Mouse (Mus musculus) megakaryocyte progenitor cell, adult 5-6 weeks (primary cell): ENCODE measurements around the gene Dusp2. TPM values are rescaled to one million over a fixed set of nuclear protein-coding genes. Genes with fewer than 3 reads are reported as not detected.

Experiments
- total RNA-seq, 2 experiments: library from RNA; stranded (forward) in 1 of 2; stranded (reverse) in 1 of 2; fragments of 157-497, 149-512 nt in 1 of 2; fragments of 200-1000 nt in 1 of 2; gene quantifications; 2 replicates each; pipeline versions ENCODE4 v1.2.3 to v1.2.4; 2015 to 2017

The Dusp2 gene
- total RNA-seq, 2 experiments from 2014 or later = 76.5 to 83.2 TPM

Other genes with a start within 250 kb of the Dusp2 start
- gene Ncaph, start 202.2 kb upstream of the Dusp2 start, total RNA-seq (2015) = 49.5 and 53.5 TPM in 2 replicates
- 57.3 and 58.7 TPM in 2 replicates for gene Ncaph, start 202.2 kb upstream of the Dusp2 start, total RNA-seq (2017)
- gene Itpripl1, start 192.7 kb upstream of the Dusp2 start, total RNA-seq (2015) = 17.5 and 18.7 TPM in 2 replicates
- 20.4 and 23.3 TPM in 2 replicates for gene Itpripl1, start 192.7 kb upstream of the Dusp2 start, total RNA-seq (2017)
- gene 1810024B03Rik, start 127.9 kb upstream of the Dusp2 start, total RNA-seq (2015) = 1.9 and 3.6 TPM in 2 replicates
- 2.4 and 3.3 TPM in 2 replicates for gene 1810024B03Rik, start 127.9 kb upstream of the Dusp2 start, total RNA-seq (2017)
- 57.5 and 62.1 TPM in 2 replicates for gene Snrnp200, start 127.8 kb upstream of the Dusp2 start, total RNA-seq (2015)
- 146 and 186 TPM in 2 replicates for gene Snrnp200, start 127.8 kb upstream of the Dusp2 start, total RNA-seq (2017)
- 29.8 and 36.6 TPM in 2 replicates for gene Ciao1, start 88.3 kb upstream of the Dusp2 start, total RNA-seq (2015)
- 21.8 and 30.3 TPM in 2 replicates for gene Ciao1, start 88.3 kb upstream of the Dusp2 start, total RNA-seq (2017)
- 8.8 and 14.8 TPM in 2 replicates for gene Tmem127, start 88.3 kb upstream of the Dusp2 start, total RNA-seq (2015)
- gene Tmem127, start 88.3 kb upstream of the Dusp2 start, total RNA-seq (2017) = 27.0 and 28.1 TPM in 2 replicates
- 69.5 and 79.9 TPM in 2 replicates for gene Stard7, start 65.9 kb upstream of the Dusp2 start, total RNA-seq (2015)
- 134 and 138 TPM in 2 replicates for gene Stard7, start 65.9 kb upstream of the Dusp2 start, total RNA-seq (2017)
- gene Astl, start 2.5 kb downstream of the Dusp2 start, total RNA-seq (2015) = 0.15 and 0.30 TPM in 2 replicates
- gene Astl, start 2.5 kb downstream of the Dusp2 start, total RNA-seq (2017) = 0.24 TPM in 1 of 2 replicates, not detected in the other
- not detected in 2 replicates for gene Adra2b, start 27.0 kb downstream of the Dusp2 start, total RNA-seq (2015)
- gene Adra2b, start 27.0 kb downstream of the Dusp2 start, total RNA-seq (2017) = not detected in 2 replicates
- not detected in 2 replicates for gene Gpat2, start 89.0 kb downstream of the Dusp2 start, total RNA-seq (2015)
- gene Gpat2, start 89.0 kb downstream of the Dusp2 start, total RNA-seq (2017) = 0.12 TPM in 1 of 2 replicates, not detected in the other
- gene Fahd2a, start 108.4 kb downstream of the Dusp2 start, total RNA-seq (2015) = 23.5 and 23.7 TPM in 2 replicates
- 5.7 and 6.9 TPM in 2 replicates for gene Fahd2a, start 108.4 kb downstream of the Dusp2 start, total RNA-seq (2017)
- 32.3 and 37.5 TPM in 2 replicates for gene Kcnip3, start 185.9 kb downstream of the Dusp2 start, total RNA-seq (2015)
- 15.8 and 22.2 TPM in 2 replicates for gene Kcnip3, start 185.9 kb downstream of the Dusp2 start, total RNA-seq (2017)
- not detected in 2 replicates for gene Prom2, start 205.3 kb downstream of the Dusp2 start, total RNA-seq (2015)
- not detected in 2 replicates for gene Prom2, start 205.3 kb downstream of the Dusp2 start, total RNA-seq (2017)